8 mouse cellular contexts compared by ENCODE assay signal in genomic region chr5:35563449-35563848, GRCm38 (mm10). TPM values are rescaled to one million over a fixed set of nuclear protein-coding genes. Genes with fewer than 3 reads are reported as not detected.
DNase-seq lines count a peak whose midpoint lies in the region; ATAC-seq and TF ChIP-seq lines count a peak whose summit lies in the region.

No protein-coding gene starts in this region.

- no peak for TF ChIP-seq RAD21 in CH12.LX (IDR thresholded peaks at IDR 0.05; ENCODE audit: low read depth, low read length)

- H3K79me2 ChIP-seq in CH12.LX (replicated peaks; ENCODE audit: control insufficient read depth, extremely low read depth, insufficient read depth, poor library complexity, severe bottlenecking), result no peaks in the 10 kb centered on the region
- H3K79me2 ChIP-seq in heart, adult 2 months (replicated peaks; ENCODE audit: control insufficient read depth, insufficient read depth, low read length), result no peaks in the 10 kb centered on the region

- no peak overlapping the region for H3K4me3 ChIP-seq in CH12.LX (replicated peaks in 1 of 3; ENCODE audit: low read depth in 2 of 3, low read length in 2 of 3, poor library complexity in 1 of 3)
- H3K4me3 ChIP-seq in heart, adult 2 months, result no peak overlapping the region
- no peak overlapping the region for H3K4me3 ChIP-seq in lung, postnatal 0 days (ENCODE audit: low read depth, low read length)

- no peaks in the 10 kb centered on the region for H3K27me3 ChIP-seq in CH12.LX (replicated peaks)
- no peaks in the 10 kb centered on the region for H3K27me3 ChIP-seq in heart, adult 2 months (ENCODE audit: control insufficient read depth, insufficient read depth, low read length)
- no peaks in the 10 kb centered on the region for H3K27me3 ChIP-seq in lung, postnatal 0 days (replicated peaks; ENCODE audit: insufficient read depth, low read length)

- TF ChIP-seq POLR2A in CH12.LX (IDR thresholded peaks at IDR 0.05; ENCODE audit: low read depth, low read length), result no peak
- no peak for TF ChIP-seq POLR2A in heart, adult 2 months (IDR thresholded peaks at IDR 0.05; ENCODE audit: insufficient read depth, low read depth, low read length)

- DNase-seq in CH12.LX (ENCODE audit: extremely low read depth), result peak; percentile 57
- peak; percentile 67 to 91 for DNase-seq in adrenal gland, adult (ENCODE audit: inconsistent age in 2 of 2, low spot score in 1 of 2)
- DNase-seq in embryo, embryonic 10 days (ENCODE audit: low spot score), result peak; percentile 81
- peak; percentile 63 to 85 for DNase-seq in heart, adult 2 months
- DNase-seq in kidney, postnatal 36 days, result peak; percentile 71 to 92
- peak; percentile 64 for DNase-seq in lung, postnatal 0 days (ENCODE audit: low spot score)
- DNase-seq in right cerebral cortex, postnatal 4 days, result peak; percentile 86
- peak; percentile 60 to 81 for DNase-seq in urinary bladder, postnatal 4 days (ENCODE audit: low spot score in 2 of 2)

- no peak overlapping the region for H3K27ac ChIP-seq in CH12.LX (ENCODE audit: insufficient read depth, low read depth)
- no peak overlapping the region for H3K27ac ChIP-seq in heart, adult 2 months
- no peak overlapping the region for H3K27ac ChIP-seq in lung, postnatal 0 days (ENCODE audit: low read length)

- TF ChIP-seq CTCF in CH12.LX (conservative IDR thresholded peaks at IDR 0.05 in 1 of 2, IDR thresholded peaks at IDR 0.05 in 1 of 2; ENCODE audit: low read depth in 2 of 2, low read length in 2 of 2), result peak; percentile 72 to 93
- peak; percentile 97 for TF ChIP-seq CTCF in heart, adult 2 months (IDR thresholded peaks at IDR 0.05)
- peak; percentile 95 for TF ChIP-seq CTCF in lung, postnatal 0 days (IDR thresholded peaks at IDR 0.05)

- no peak overlapping the region for H3K9ac ChIP-seq in CH12.LX (ENCODE audit: insufficient read depth, low read depth)
- no peak overlapping the region for H3K9ac ChIP-seq in heart, adult 2 months (ENCODE audit: low read depth, low read length)
- no peak overlapping the region for H3K9ac ChIP-seq in lung, postnatal 0 days (replicated peaks; ENCODE audit: low read depth)

- TF ChIP-seq EP300 in CH12.LX (IDR thresholded peaks at IDR 0.05; ENCODE audit: low read length), result no peak
- no peak for TF ChIP-seq EP300 in heart, adult 2 months (IDR thresholded peaks at IDR 0.05; ENCODE audit: insufficient read depth, low read depth, low read length)
- no peak for TF ChIP-seq EP300 in lung, postnatal 0 days (IDR thresholded peaks at IDR 0.05)

- in situ Hi-C loops in CH12.LX (cut with MboI; ENCODE audit: low pct_ligation_motif_present, low pct_unique_long_range_greater_than_20kb, low sequenced_read_pairs), result no loop called here

- peaks cover 90 to 99% of the 10 kb centered on the region in 2 experiments for H3K36me3 ChIP-seq in CH12.LX (replicated peaks in 1 of 2; ENCODE audit: control insufficient read depth in 1 of 2, insufficient read depth in 1 of 2, low read length in 1 of 2)
- H3K36me3 ChIP-seq in heart, adult 2 months (ENCODE audit: control insufficient read depth, insufficient read depth, low read length), result no peaks in the 10 kb centered on the region
- peaks cover 27% of the 10 kb centered on the region for H3K36me3 ChIP-seq in lung, postnatal 0 days (ENCODE audit: insufficient read depth, low read length)

- ATAC-seq in lung, postnatal 0 days, result peak; percentile 64

- dilution Hi-C loops in CH12.LX (cut with MboI; ENCODE audit: extremely low pct_ligation_motif_present, extremely low pct_unique_long_range_greater_than_20kb, low sequenced_read_pairs), result no loop called here

- intact Hi-C loops in heart, adult 2 months (cut with DNase I), result loop anchor here (1.0 kb wide), 1 partner anchor 40 kb away; no protein-coding TSS in a partner anchor

- WGBS in heart, adult 2 months, result 0% methylated on average over 1 of the region's 1 CpGs
- 0% methylated on average over 1 of the region's 1 CpGs for WGBS in lung, postnatal 0 days

- no peaks in the 10 kb centered on the region for H3K4me1 ChIP-seq in CH12.LX (ENCODE audit: control insufficient read depth in 1 of 2, insufficient read depth in 2 of 2)
- H3K4me1 ChIP-seq in heart, adult 2 months (ENCODE audit: control insufficient read depth, insufficient read depth, low read length), result peaks cover 10% of the 10 kb centered on the region
- H3K4me1 ChIP-seq in lung, postnatal 0 days (ENCODE audit: insufficient read depth, low read depth, low read length), result no peaks in the 10 kb centered on the region

- no peak overlapping the region for H3K4me2 ChIP-seq in CH12.LX (ENCODE audit: insufficient read depth, low read depth, poor library complexity, severe bottlenecking)
- H3K4me2 ChIP-seq in lung, postnatal 0 days (replicated peaks; ENCODE audit: low read depth, low read length), result no peak overlapping the region

- no peaks in the 10 kb centered on the region for H3K9me3 ChIP-seq in CH12.LX (replicated peaks; ENCODE audit: low read length)
- no peaks in the 10 kb centered on the region for H3K9me3 ChIP-seq in lung, postnatal 0 days (ENCODE audit: low read length)

TF ChIP-seq in CH12.LX, 34 proteins besides CTCF, POLR2A, EP300 and RAD21:
- no peak for TF ChIP-seq NRF1 (IDR thresholded peaks at IDR 0.05; ENCODE audit: low read depth, low read length)
- no peak for TF ChIP-seq TBP (conservative IDR thresholded peaks at IDR 0.05; ENCODE audit: low read depth, low read length)
- no peak for TF ChIP-seq HCFC1 (IDR thresholded peaks at IDR 0.05; ENCODE audit: low read depth, low read length)
- no peak; the same call in 1 of the 2 replicates for TF ChIP-seq SMC3 (IDR thresholded peaks at IDR 0.05; ENCODE audit: low read depth, low read length)
- TF ChIP-seq USF1 (IDR thresholded peaks at IDR 0.05; ENCODE audit: low read depth, low read length), result no peak
TF ChIP-seq in CH12.LX: peak in this region for 0.

RNA-seq across cellular contexts. Expression of gene Trmt44, which starts 11.4 kb away (rescaled TPM):
- total RNA-seq in CH12.LX (2012; rRNA removed) (7.9 and 10.3 TPM in 2 replicates), CH12.LX (2014; rRNA removed) (6.5 and 7.3 TPM in 2 replicates)
- polyA plus RNA-seq in CH12.LX (2012; ENCODE audit: insufficient read length, low read depth), result 7.5 and 8.4 TPM in 2 replicates
- total RNA-seq in heart, adult 2 months (2021), result 1 to 10 TPM; 1.9 to 2.0 TPM
- 1.7 and 2.0 TPM in 2 replicates for polyA plus RNA-seq in heart, adult 2 months (2012; rRNA removed)
- 3.4 and 4.4 TPM in 2 replicates for polyA plus RNA-seq in lung, postnatal 0 days (2015; fragmentation: Nextera tagmentation; extraction: Ambion mirVana)

RNA-seq across cellular contexts. Expression of gene Acox3, which starts 19.4 kb away (rescaled TPM):
- total RNA-seq in CH12.LX (2012; rRNA removed), result 21.2 and 22.3 TPM in 2 replicates
- 9.4 and 11.5 TPM in 2 replicates for total RNA-seq in CH12.LX (2014; rRNA removed)
- polyA plus RNA-seq in CH12.LX (2012; ENCODE audit: insufficient read length, low read depth), result 32.3 and 34.3 TPM in 2 replicates
- 10 to 100 TPM; 21.8 to 28.3 TPM for total RNA-seq in heart, adult 2 months (2021)
- polyA plus RNA-seq in heart, adult 2 months (2012; rRNA removed), result 22.5 and 25.5 TPM in 2 replicates
- polyA plus RNA-seq in lung, postnatal 0 days (2015; fragmentation: Nextera tagmentation; extraction: Ambion mirVana), result 15.0 and 15.9 TPM in 2 replicates

RNA-seq across cellular contexts. Expression of gene Cpz, which starts 38.0 kb away (rescaled TPM):
- total RNA-seq in CH12.LX (2012; rRNA removed) (not detected in 2 replicates), CH12.LX (2014; rRNA removed) (not detected in 2 replicates)
- not detected in 2 replicates for polyA plus RNA-seq in CH12.LX (2012; ENCODE audit: insufficient read length, low read depth)
- total RNA-seq in heart, adult 2 months (2021), result under 1 TPM; 0.39 to 0.50 TPM
- 2.2 and 2.3 TPM in 2 replicates for polyA plus RNA-seq in heart, adult 2 months (2012; rRNA removed)
- polyA plus RNA-seq in lung, postnatal 0 days (2015; fragmentation: Nextera tagmentation; extraction: Ambion mirVana), result 3.4 and 4.1 TPM in 2 replicates
